Mouse (Mus musculus) MEL-GATA-1-ER (cell line): Measurements from ENCODE around the gene Mxi1.
A peak's percentile ranks its signal among the peaks of the same experiment; 100 is the strongest.

ENCODE experiments used
- DNase-seq: peaks from one replicate; pipeline ENCODE4 v3.0.0-alpha.2; 2012; ENCODE audit warnings: low read depth; ENCODE audit errors: extremely low read depth

The Mxi1 gene

GRCm38 (mm10) chr19:53422358-53423308, 112.3 kb downstream of the Mxi1 start:
- DNase-seq, result peak; percentile 39

- no peak for DNase-seq
These were observed 113.0 kb downstream of the Mxi1 start for GRCm38 (mm10) chr19:53423341-53423753.

- DNase-seq, result no peak
These were observed 113.6 kb downstream of the Mxi1 start for GRCm38 (mm10) chr19:53423816-53424465.

- DNase-seq, result no peak
These were observed 114.3 kb downstream of the Mxi1 start for GRCm38 (mm10) chr19:53424629-53425028.
